Mouse (Mus musculus) embryonic facial prominence, embryonic 11.5 days (tissue): Measurements from ENCODE around the gene Suclg2. TPM values are rescaled to one million over a fixed set of nuclear protein-coding genes. Genes with fewer than 3 reads are reported as not detected.

ENCODE experiments used
- ATAC-seq: fragments of 200-750 bp; cut with Nextera tagmentation; replicated peaks from 2 replicates; pipeline ENCODE4 v1.8.0; 2017; ENCODE audit warnings: low read depth; ENCODE audit not compliant: insufficient number of reproducible peaks, low FRiP score, low TSS enrichment
- DNase-seq: peaks from one replicate; pipeline ENCODE4 v3.0.0-alpha.2; 2015; ENCODE audit warnings: low spot score
- H3K27ac ChIP-seq: fragments of 300-500 bp; sonication (generic); replicated peaks from 2 replicates; pipeline ENCODE4 v1.5.1; 2014; ENCODE audit warnings: mild to moderate bottlenecking, low read depth, low read length, control low read depth
- H3K27me3 ChIP-seq: fragments of 300-500 bp; sonication (generic); 2 replicates; pipeline ENCODE4 v1.6.1; 2014; ENCODE audit warnings: mild to moderate bottlenecking, low read length, moderate library complexity, mixed read lengths; ENCODE audit not compliant: control insufficient read depth, insufficient read depth
- H3K36me3 ChIP-seq: fragments of 300-500 bp; sonication (generic); replicated peaks from 2 replicates; pipeline ENCODE4 v1.6.1; 2014; ENCODE audit warnings: low read depth, mild to moderate bottlenecking, low read length, moderate library complexity, mixed read lengths; ENCODE audit not compliant: control insufficient read depth, insufficient read depth
- H3K4me1 ChIP-seq: fragments of 300-500 bp; sonication (generic); 2 replicates; pipeline ENCODE4 v1.6.1; 2014; ENCODE audit warnings: low read length, mixed read lengths; ENCODE audit not compliant: control insufficient read depth, insufficient read depth
- H3K4me2 ChIP-seq: fragments of 300-500 bp; sonication (generic); 2 replicates; pipeline ENCODE4 v1.6.1; 2014; ENCODE audit warnings: low read depth, mild to moderate bottlenecking, control low read depth, low read length, moderate library complexity
- H3K4me3 ChIP-seq: fragments of 300-500 bp; sonication (generic); 2 replicates; pipeline ENCODE4 v1.5.1; 2014; ENCODE audit warnings: low read depth, low read length, control low read depth
- H3K9ac ChIP-seq: fragments of 300-500 bp; sonication (generic); replicated peaks from 2 replicates; pipeline ENCODE4 v1.6.1; 2014; ENCODE audit warnings: mild to moderate bottlenecking, control low read depth, low read length
- H3K9me3 ChIP-seq: fragments of 300-500 bp; sonication (generic); replicated peaks from 2 replicates; pipeline ENCODE4 v1.6.1; 2016; ENCODE audit warnings: mild to moderate bottlenecking, low read length, inconsistent platforms, mixed read lengths; ENCODE audit not compliant: control insufficient read depth
- WGBS: fragments of 180-500 bp; shearing (Covaris S2); extraction: QIAGEN DNeasy Blood & Tissue Kit; methylation state at CpG from one replicate; pipeline ENCODE4 v1.1.7; 2014; 5-methylcytosine and 5-hydroxymethylcytosine counted together
- polyA plus RNA-seq: library from polyadenylated mRNA; unstranded; fragments of >200 nt; fragmentation: Nextera tagmentation; extraction: Ambion mirVana; gene quantifications from 2 replicates; pipeline ENCODE4 v1.2.1, GENCODE M21; 2014

The Suclg2 gene
- polyA plus RNA-seq, 1 experiment from 2014 or later = 67.2 TPM

DNA sequence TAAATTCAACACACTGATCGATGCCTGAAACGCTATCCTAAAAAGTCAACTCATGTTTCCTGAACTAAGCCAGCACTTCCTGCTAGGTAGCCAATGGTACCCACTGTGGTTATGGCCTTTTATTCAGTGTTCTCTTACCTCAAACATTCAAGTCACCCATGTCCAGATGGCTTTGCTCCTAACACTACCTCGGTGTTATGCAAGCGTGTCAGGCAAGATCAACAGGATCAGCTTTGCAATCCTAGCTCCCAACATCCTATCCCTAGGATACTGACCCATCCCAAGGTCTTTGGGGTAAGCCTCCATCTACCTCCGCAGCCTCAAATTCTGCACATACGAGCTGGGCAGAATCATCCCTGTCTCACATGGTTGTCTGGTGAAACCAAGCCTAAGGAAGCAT lies 7.7 kb downstream of the Suclg2 start:
- H3K36me3 ChIP-seq = no peaks in the 10 kb centered on the region
- no peaks in the 10 kb centered on the region for H3K9me3 ChIP-seq
- ATAC-seq (no peak), DNase-seq (no peak)
- H3K4me2 ChIP-seq = no peak overlapping the region
- WGBS = 89% methylated on average over 6 of the region's 6 CpGs
- no peak overlapping the region for H3K9ac ChIP-seq
- no peaks in the 10 kb centered on the region for H3K27me3 ChIP-seq
- no peak overlapping the region for H3K27ac ChIP-seq
- H3K4me3 ChIP-seq = no peak overlapping the region
- H3K4me1 ChIP-seq = peaks cover 3% of the 10 kb centered on the region

DNA sequence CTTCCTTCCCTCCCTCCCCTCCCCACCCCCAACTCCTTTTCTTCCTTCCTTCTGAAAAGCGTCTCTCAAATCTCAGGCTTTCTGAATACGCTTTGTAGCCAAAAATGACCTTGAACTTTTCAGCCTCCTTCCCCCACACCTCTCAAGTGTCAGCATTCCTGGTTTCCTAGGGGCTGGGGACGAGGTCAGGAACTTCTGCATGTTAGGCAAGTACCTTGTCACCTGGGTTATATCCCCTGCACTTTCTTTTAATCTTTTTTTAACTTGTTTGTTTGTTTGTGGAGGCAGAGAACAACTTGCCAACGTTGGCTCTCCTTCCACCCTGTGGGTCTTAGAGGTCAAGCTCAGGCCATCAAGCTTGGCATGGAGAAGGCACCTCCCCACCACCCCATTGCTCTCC lies 9.1 kb downstream of the Suclg2 start:
- DNase-seq = no peak
- Histone ChIP-seq H3K4me3 (no peak overlapping the region), H3K27ac (no peak overlapping the region), H3K9ac (no peak overlapping the region), H3K36me3 (no peaks in the 10 kb centered on the region), H3K9me3 (no peaks in the 10 kb centered on the region), H3K4me2 (no peak overlapping the region), H3K27me3 (no peaks in the 10 kb centered on the region), H3K4me1 (peaks cover 3% of the 10 kb centered on the region)
- no peak for ATAC-seq
- WGBS = 40% methylated on average over 4 of the region's 4 CpGs

DNA sequence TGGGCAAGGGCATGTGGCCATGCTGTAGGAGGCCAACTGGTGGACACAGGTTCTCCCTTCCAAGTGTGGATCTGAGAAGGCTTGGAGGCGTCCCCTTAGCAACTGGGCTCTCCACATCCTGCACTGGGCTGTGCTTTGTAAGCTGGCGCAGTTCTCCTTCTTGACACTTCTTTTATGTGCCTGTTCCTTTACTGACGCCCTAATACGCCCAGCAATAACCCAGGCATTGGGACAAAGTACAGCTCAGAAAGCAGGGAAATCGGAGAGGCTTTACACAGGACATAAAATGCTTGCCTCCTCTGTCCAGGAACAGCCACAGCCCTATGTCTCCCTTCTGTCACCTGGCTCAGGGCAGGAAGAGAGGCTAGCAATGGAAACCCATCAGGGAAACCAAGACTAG lies 9.5 kb downstream of the Suclg2 start:
- Histone ChIP-seq H3K9me3 (no peaks in the 10 kb centered on the region), H3K4me3 (no peak overlapping the region), H3K36me3 (no peaks in the 10 kb centered on the region), H3K4me1 (peaks cover 3% of the 10 kb centered on the region), H3K27ac (no peak overlapping the region), H3K9ac (no peak overlapping the region), H3K27me3 (no peaks in the 10 kb centered on the region), H3K4me2 (no peak overlapping the region)
- 82% methylated on average over 5 of the region's 5 CpGs for WGBS
- no peak for DNase-seq
- ATAC-seq = no peak

DNA sequence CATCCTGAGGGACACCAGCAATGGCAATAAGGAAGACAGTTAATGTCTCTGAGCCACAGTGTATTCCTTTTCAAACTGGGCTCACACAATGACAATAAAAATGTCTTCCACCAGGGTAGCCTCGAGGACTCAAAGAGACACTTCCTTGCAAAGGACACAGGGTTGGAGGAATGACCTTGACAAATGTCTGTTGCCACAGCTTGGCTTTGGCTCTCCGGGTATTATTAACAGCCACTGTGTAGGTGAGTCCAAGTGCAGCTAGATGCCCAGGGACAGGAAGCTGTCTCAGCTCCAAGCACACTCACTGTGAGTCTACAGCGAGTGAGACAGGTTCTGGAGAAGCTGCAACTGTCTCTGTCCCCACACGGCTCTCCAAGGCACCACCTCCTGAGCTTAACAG lies 14.0 kb downstream of the Suclg2 start:
- H3K9ac ChIP-seq = no peak overlapping the region
- H3K27ac ChIP-seq = no peak overlapping the region
- DNase-seq = no peak
- no peak overlapping the region for H3K4me2 ChIP-seq
- no peaks in the 10 kb centered on the region for H3K27me3 ChIP-seq
- H3K9me3 ChIP-seq = no peaks in the 10 kb centered on the region
- H3K36me3 ChIP-seq = no peaks in the 10 kb centered on the region
- H3K4me3 ChIP-seq = no peak overlapping the region
- 91% methylated on average over 4 of the region's 4 CpGs for WGBS
- ATAC-seq = no peak
- H3K4me1 ChIP-seq = no peaks in the 10 kb centered on the region; the same call in 1 of the 2 replicates

DNA sequence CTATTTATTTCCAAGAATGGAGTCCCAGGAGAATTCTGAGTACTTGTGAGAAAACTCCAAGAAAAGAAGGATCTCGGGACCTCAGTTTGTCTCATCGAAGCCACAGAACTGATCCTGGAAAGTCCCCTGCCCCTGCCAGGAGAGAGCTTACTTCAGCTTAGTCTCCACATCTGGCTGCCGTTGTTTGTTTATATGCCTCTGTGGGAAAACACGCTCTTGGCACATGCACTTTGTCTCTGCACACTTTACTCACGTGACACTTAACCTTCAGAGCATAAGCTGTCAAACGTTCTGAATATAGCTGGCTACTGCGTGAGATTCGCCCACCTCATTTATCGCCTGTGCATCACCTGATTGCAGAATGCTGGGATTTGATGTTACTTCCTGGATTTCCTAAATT lies 16.4 kb downstream of the Suclg2 start:
- H3K36me3 ChIP-seq = no peaks in the 10 kb centered on the region
- whole genome bisulfite sequencing = 69% methylated on average over 9 of the region's 9 CpGs
- no peaks in the 10 kb centered on the region for H3K4me1 ChIP-seq
- H3K4me2 ChIP-seq = no peak overlapping the region
- H3K27ac ChIP-seq = no peak overlapping the region
- H3K9ac ChIP-seq = no peak overlapping the region
- no peak for ATAC-seq
- no peak overlapping the region for H3K4me3 ChIP-seq
- no peaks in the 10 kb centered on the region for H3K9me3 ChIP-seq
- no peak for DNase-seq
- H3K27me3 ChIP-seq = no peaks in the 10 kb centered on the region

DNA sequence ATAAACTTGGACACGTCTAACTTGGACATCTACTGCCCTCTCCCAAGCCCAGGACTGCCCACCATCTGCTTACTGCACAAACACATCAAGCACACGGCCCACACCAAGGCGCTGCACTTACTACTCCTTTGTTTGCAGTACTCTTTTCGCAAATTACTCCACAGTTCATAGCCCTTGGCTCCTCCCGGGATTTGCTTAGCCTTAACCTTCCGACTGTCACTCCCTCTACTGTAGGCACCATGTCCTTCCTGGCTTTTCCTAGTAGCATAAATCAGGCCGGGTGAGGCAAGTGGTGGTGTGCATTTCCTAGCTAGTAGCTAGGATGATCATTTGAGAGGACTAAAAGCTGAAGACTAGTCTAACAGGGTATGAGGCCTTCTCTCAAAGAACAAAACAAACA lies 16.8 kb downstream of the Suclg2 start:
- DNase-seq (no peak), ATAC-seq (no peak)
- H3K27me3 ChIP-seq = no peaks in the 10 kb centered on the region
- H3K9ac ChIP-seq = no peak overlapping the region
- no peak overlapping the region for H3K4me2 ChIP-seq
- no peaks in the 10 kb centered on the region for H3K9me3 ChIP-seq
- H3K27ac ChIP-seq = no peak overlapping the region
- H3K36me3 ChIP-seq = no peaks in the 10 kb centered on the region
- H3K4me1 ChIP-seq = no peaks in the 10 kb centered on the region
- 77% methylated on average over 7 of the region's 7 CpGs for WGBS
- no peak overlapping the region for H3K4me3 ChIP-seq

DNA sequence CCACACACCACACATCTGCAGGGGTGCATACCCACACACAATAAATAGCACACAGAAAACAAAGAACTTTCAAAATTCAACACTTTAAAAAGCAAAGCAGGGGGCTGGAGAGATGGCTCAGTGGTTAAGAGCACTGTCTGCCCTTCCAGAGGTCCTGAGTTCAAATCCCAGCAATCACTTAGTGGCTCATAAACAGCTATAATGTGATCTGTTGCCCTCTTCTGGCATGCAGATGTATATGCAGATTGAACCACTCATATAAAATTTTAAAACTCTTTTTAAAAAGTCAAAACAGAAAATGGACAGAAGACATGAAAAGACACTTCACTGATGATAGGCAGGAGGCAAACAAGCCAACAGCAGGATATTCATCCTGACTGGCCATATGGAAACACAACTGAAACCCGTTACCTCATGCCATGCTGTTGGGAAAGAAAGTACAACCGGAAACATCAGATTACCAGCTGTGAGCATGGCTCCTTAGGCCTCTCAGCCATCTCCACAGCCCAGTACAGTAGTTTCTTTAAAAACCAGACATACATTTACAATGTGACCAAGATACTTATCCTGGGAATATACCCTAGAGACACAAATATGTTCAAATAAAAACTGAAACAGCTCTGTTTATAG lies 17.5 kb downstream of the Suclg2 start:
- H3K9ac ChIP-seq = no peak overlapping the region
- no peaks in the 10 kb centered on the region for H3K9me3 ChIP-seq
- no peak overlapping the region for H3K4me2 ChIP-seq
- ATAC-seq (no peak), DNase-seq (no peak)
- no peaks in the 10 kb centered on the region for H3K27me3 ChIP-seq
- H3K4me3 ChIP-seq = no peak overlapping the region
- WGBS = 78% methylated on average over 2 of the region's 2 CpGs
- no peak overlapping the region for H3K27ac ChIP-seq
- no peaks in the 10 kb centered on the region for H3K4me1 ChIP-seq
- H3K36me3 ChIP-seq = no peaks in the 10 kb centered on the region

DNA sequence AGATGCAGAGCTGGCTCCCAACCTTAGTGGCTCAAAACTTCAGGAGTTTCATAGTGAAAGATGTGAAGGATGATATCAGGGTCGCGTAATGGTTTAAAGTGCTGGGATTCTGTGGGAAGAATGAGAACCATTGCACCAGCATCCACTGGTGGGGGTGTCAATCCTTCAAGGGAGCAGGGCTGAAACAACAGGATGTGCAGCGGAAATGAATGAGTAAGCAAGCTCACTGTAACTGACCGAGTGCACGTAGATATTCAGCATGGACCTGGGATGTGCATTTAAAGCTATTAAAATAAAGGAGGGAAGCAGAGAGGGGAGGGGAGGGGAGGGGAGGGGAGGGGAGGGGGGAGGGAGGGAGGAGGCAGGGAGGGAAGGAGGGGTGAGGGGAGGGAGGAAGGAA lies 18.4 kb downstream of the Suclg2 start:
- Histone ChIP-seq H3K4me3 (no peak overlapping the region), H3K27ac (no peak overlapping the region; the same call in 1 of the 2 replicates), H3K4me2 (no peak overlapping the region), H3K27me3 (no peaks in the 10 kb centered on the region), H3K9me3 (no peaks in the 10 kb centered on the region), H3K36me3 (no peaks in the 10 kb centered on the region), H3K9ac (no peak overlapping the region), H3K4me1 (no peaks in the 10 kb centered on the region)
- ATAC-seq (no peak), DNase-seq (no peak)
- 66% methylated on average over 5 of the region's 5 CpGs for WGBS
